Mouse (Mus musculus) heart, adult 2 months (tissue): ENCODE data around the gene Fads1.

ENCODE experiments used
- CTCF ChIP-seq: fragments of 200-600 bp; IDR thresholded peaks from 2 replicates; pipeline ENCODE4 v1.8.1; 2022; ENCODE audit warnings: antibody characterized with exemption, mild to moderate bottlenecking, moderate library complexity
- EP300 ChIP-seq: fragments of 200-500 bp; IDR thresholded peaks from 2 replicates; pipeline ENCODE4 v1.6.1; 2011; ENCODE audit warnings: low read depth, low read length, control low read depth; ENCODE audit not compliant: insufficient read depth
- POLR2A ChIP-seq: fragments of 200-500 bp; IDR thresholded peaks from 2 replicates; pipeline ENCODE4 v1.6.1; 2011; ENCODE audit warnings: mild to moderate bottlenecking, low read depth, low read length, control low read depth; ENCODE audit not compliant: insufficient read depth

GRCm38 (mm10) chr19:10219108-10219507 is 36.4 kb downstream of the Fads1 start:
- no peak for TF ChIP-seq POLR2A
- peak; percentile 78 for TF ChIP-seq CTCF
- no peak for TF ChIP-seq EP300
